Mouse (Mus musculus): Measurements from ENCODE around the gene Pgk1. TPM values are rescaled to one million over a fixed set of nuclear protein-coding genes. Genes with fewer than 3 reads are reported as not detected.

The Pgk1 gene
- total and polyA plus RNA-seq, 3 experiments: 285 to 890 (median 528) TPM

DNA sequence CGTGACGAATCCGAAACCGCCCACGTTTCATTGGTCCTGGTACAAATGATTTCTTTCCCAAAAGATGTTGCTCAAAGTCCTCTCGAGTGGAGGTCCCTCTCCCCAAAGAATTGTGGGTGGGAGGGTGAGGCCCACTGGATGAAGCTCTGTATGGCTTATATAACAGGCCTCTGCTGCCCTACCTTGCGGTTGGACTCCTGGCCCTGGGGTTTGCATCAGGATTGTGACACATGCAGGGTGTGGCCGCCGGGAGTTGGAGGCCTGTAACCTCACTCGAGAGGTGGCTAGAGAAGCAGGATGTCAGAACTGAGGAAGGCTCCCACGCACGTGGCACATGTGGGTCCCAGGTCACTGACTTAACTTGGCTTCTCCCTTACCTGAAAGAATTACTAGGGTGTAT is 837 bp downstream of the Pgk1 start:
- peak; percentile 76 for TF ChIP-seq MAX (IDR thresholded peaks at IDR 0.05; ENCODE audit: low read length)
- no peak for TF ChIP-seq MAZ (IDR thresholded peaks at IDR 0.05; ENCODE audit: low read depth, low read length)
- peak; percentile 60; the same call in 1 of the 2 replicates for TF ChIP-seq MYC (IDR thresholded peaks at IDR 0.05; ENCODE audit: low read depth, low read length)
- TF ChIP-seq MEF2A (IDR thresholded peaks at IDR 0.05; ENCODE audit: extremely low read depth, insufficient replicate concordance, low read depth, low read length, poor library complexity, severe bottlenecking): no peak
- no peak; a peak in 1 of 4 replicates for TF ChIP-seq POLR2A (IDR thresholded peaks at IDR 0.05; ENCODE audit: control insufficient read depth in 1 of 2, insufficient read depth in 1 of 2, low read depth in 1 of 2, low read length in 2 of 2, poor library complexity in 1 of 2)
- TF ChIP-seq MXI1 (IDR thresholded peaks at IDR 0.05; ENCODE audit: low read depth, low read length): peak; percentile 87
- H3K36me3 ChIP-seq (ENCODE audit: control insufficient read depth in 1 of 2, insufficient read depth in 2 of 2, low read length in 2 of 2): peaks cover 17 to 25% of the 10 kb centered on the region in 2 experiments
- H3K9ac ChIP-seq (ENCODE audit: control insufficient read depth, low read depth, low read length, poor library complexity, severe bottlenecking): peak overlapping the region; percentile 75
- peak overlapping the region; percentile 91 to 99 for H3K4me3 ChIP-seq (ENCODE audit: control insufficient read depth in 1 of 2, insufficient read depth in 1 of 2, low read depth in 2 of 2, low read length in 2 of 2)
- H3K27me3 ChIP-seq (ENCODE audit: control insufficient read depth in 1 of 2, insufficient read depth in 2 of 2, low read length in 2 of 2): no peaks in the 10 kb centered on the region
- peaks cover 0 to 13% of the 10 kb centered on the region in 2 experiments; a peak in 3 of 4 replicates for H3K4me1 ChIP-seq (ENCODE audit: control insufficient read depth in 1 of 2, insufficient read depth in 2 of 2, low read length in 2 of 2)
- DNase-seq (ENCODE audit: low read depth, low spot score): peak; percentile 66
- no peaks in the 10 kb centered on the region for H3K9me3 ChIP-seq (replicated peaks; ENCODE audit: insufficient read depth, low read length)
- H3K27ac ChIP-seq (ENCODE audit: control insufficient read depth, low read depth, low read length): peak overlapping the region; percentile 35
- H3K79me2 ChIP-seq (ENCODE audit: control insufficient read depth, insufficient read depth, low read length, poor library complexity): peaks cover 44% of the 10 kb centered on the region

DNA sequence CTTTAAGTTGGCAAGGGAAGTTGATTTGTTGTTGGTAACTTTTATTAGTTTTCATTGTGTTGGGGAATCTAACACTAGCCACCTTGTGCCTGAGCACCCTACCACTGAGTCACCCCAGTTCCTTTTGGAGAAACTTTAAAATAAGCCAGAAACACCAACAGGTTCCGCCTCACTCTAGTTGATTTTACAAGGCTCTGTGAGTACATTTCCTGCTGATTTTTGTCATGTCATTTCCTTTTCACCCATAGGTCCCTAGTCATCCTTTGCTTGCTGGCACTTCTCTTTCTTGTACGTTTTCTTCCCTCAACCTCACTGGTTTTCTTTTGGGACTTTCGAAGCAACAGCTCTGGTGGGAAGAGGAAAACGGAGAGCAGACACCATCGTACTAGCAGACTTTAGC is 2.5 kb downstream of the Pgk1 start:
- DNase-seq (ENCODE audit: low read depth, low spot score): peak; percentile 60
- Histone ChIP-seq H3K4me3 (ENCODE audit: control insufficient read depth in 1 of 2, insufficient read depth in 1 of 2, low read depth in 2 of 2, low read length in 2 of 2) (peak overlapping the region; percentile 91 to 99), H3K4me1 (ENCODE audit: control insufficient read depth in 1 of 2, insufficient read depth in 2 of 2, low read length in 2 of 2) (peaks cover 0 to 13% of the 10 kb centered on the region in 2 experiments; a peak in 3 of 4 replicates), H3K27ac (ENCODE audit: control insufficient read depth, low read depth, low read length) (peak overlapping the region; percentile 59), H3K27me3 (ENCODE audit: control insufficient read depth in 1 of 2, insufficient read depth in 2 of 2, low read length in 2 of 2) (no peaks in the 10 kb centered on the region), H3K36me3 (ENCODE audit: control insufficient read depth in 1 of 2, insufficient read depth in 2 of 2, low read length in 2 of 2) (peaks cover 18 to 25% of the 10 kb centered on the region in 2 experiments), H3K79me2 (ENCODE audit: control insufficient read depth, insufficient read depth, low read length, poor library complexity) (peaks cover 51% of the 10 kb centered on the region), H3K9ac (ENCODE audit: control insufficient read depth, low read depth, low read length, poor library complexity, severe bottlenecking) (peak overlapping the region; percentile 75), H3K9me3 (replicated peaks; ENCODE audit: insufficient read depth, low read length) (no peaks in the 10 kb centered on the region)
- TF ChIP-seq NELFE (IDR thresholded peaks at IDR 0.05; ENCODE audit: low read depth, low read length) (no peak), ZKSCAN1 (IDR thresholded peaks at IDR 0.05; ENCODE audit: low read depth, low read length) (no peak), RCOR1 (IDR thresholded peaks at IDR 0.05; ENCODE audit: low read depth, low read length) (no peak), BHLHE40 (IDR thresholded peaks at IDR 0.05; ENCODE audit: borderline replicate concordance, low read depth, low read length) (no peak), SIN3A (IDR thresholded peaks at IDR 0.05; ENCODE audit: low read length) (peak; percentile 67; the same call in 1 of the 2 replicates), ZMIZ1 (IDR thresholded peaks at IDR 0.05; ENCODE audit: low read depth, low read length) (no peak), TAL1 (IDR thresholded peaks at IDR 0.05; ENCODE audit: low read length) (no peak), POLR2AphosphoS5 (IDR thresholded peaks at IDR 0.05; ENCODE audit: borderline replicate concordance, low read depth, low read length) (no peak), POLR2AphosphoS2 (IDR thresholded peaks at IDR 0.05; ENCODE audit: low read length) (no peak; the same call in 1 of the 2 replicates), MEF2A (IDR thresholded peaks at IDR 0.05; ENCODE audit: extremely low read depth, insufficient replicate concordance, low read depth, low read length, poor library complexity, severe bottlenecking) (no peak), TBP (IDR thresholded peaks at IDR 0.05; ENCODE audit: low read depth, low read length) (peak; percentile 57), POLR2A (IDR thresholded peaks at IDR 0.05; ENCODE audit: control insufficient read depth in 1 of 2, insufficient read depth in 1 of 2, low read depth in 1 of 2, low read length in 2 of 2, poor library complexity in 1 of 2) (peak in 1 of 2 experiments; percentile 35; a peak in 1 of 4 replicates), MAFK (IDR thresholded peaks at IDR 0.05; ENCODE audit: borderline replicate concordance, low read depth, low read length) (no peak), MYC (IDR thresholded peaks at IDR 0.05; ENCODE audit: low read depth, low read length) (0 out of 2 replicates have a peak, but pooled peaks have one; percentile 22), UBTF (IDR thresholded peaks at IDR 0.05; ENCODE audit: borderline replicate concordance, insufficient read depth, low read depth, low read length) (no peak), RAD21 (IDR thresholded peaks at IDR 0.05; ENCODE audit: low read depth, low read length) (no peak), EP300 (IDR thresholded peaks at IDR 0.05; ENCODE audit: low read depth in 1 of 2, low read length in 2 of 2) (peak; percentile 18 to 47; a peak in 3 of 4 replicates), ELF1 (IDR thresholded peaks at IDR 0.05; ENCODE audit: low read depth, low read length) (no peak), MYB (IDR thresholded peaks at IDR 0.05; ENCODE audit: low read depth, low read length) (no peak), USF2 (IDR thresholded peaks at IDR 0.05; ENCODE audit: borderline replicate concordance in 1 of 2, insufficient read depth in 1 of 2, low read depth in 1 of 2, low read length in 2 of 2) (no peak), GABPA (IDR thresholded peaks at IDR 0.05; ENCODE audit: low read depth, low read length) (no peak), CHD2 (IDR thresholded peaks at IDR 0.05; ENCODE audit: low read length) (no peak), CHD1 (IDR thresholded peaks at IDR 0.05; ENCODE audit: low read depth, low read length) (no peak), MAZ (IDR thresholded peaks at IDR 0.05; ENCODE audit: low read depth, low read length) (no peak), NRF1 (IDR thresholded peaks at IDR 0.05; ENCODE audit: insufficient read depth, low read depth, low read length, poor library complexity, severe bottlenecking) (no peak), CTCF (IDR thresholded peaks at IDR 0.05 in 2 of 3, conservative IDR thresholded peaks at IDR 0.05 in 1 of 3; ENCODE audit: control insufficient read depth in 1 of 3, insufficient read depth in 1 of 3, low read depth in 2 of 3, low read length in 3 of 3, poor library complexity in 1 of 3, severe bottlenecking in 1 of 3) (no peak), ETS1 (IDR thresholded peaks at IDR 0.05; ENCODE audit: low read depth, low read length) (peak; percentile 50; the same call in 1 of the 2 replicates), GATA1 (IDR thresholded peaks at IDR 0.05; ENCODE audit: low read depth, low read length) (no peak)
